Mouse (Mus musculus): ENCODE data around the gene Mrpl1. TPM values are rescaled to one million over a fixed set of nuclear protein-coding genes. Genes with fewer than 3 reads are reported as not detected.
A peak's percentile ranks its signal among the peaks of the same experiment; 100 is the strongest.

The Mrpl1 gene
- polyA plus RNA-seq, 1 experiment, result 7.5 TPM

DNA sequence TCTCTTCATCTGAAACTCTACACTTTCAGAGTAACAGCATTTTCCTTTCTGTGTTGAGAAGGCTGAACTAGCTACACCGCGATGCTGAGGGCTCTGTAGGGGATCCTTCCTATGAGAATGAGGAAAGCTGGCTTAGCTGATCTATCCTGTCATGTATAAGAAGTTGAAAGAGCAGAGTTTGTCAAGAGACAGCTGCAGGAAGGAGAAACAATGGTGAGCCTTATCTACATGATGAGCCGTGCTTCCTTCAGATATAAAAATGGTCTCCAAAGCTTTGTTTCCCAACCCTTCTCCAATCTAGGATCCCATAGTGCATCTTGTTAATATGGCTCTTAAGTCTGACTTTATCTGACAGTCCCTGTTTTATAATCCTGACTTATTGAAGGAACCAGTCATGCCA lies 38.9 kb upstream of the Mrpl1 start:
- Histone ChIP-seq H3ac (ENCODE audit: control insufficient read depth, insufficient read length) (no peak overlapping the region), H3K79me2 (ENCODE audit: control insufficient read depth, insufficient read depth) (no peaks in the 10 kb centered on the region), H3K4me2 (ENCODE audit: low read depth) (no peak overlapping the region), H3K4me3 (no peak overlapping the region), H3K36me3 (ENCODE audit: control insufficient read depth, insufficient read depth) (no peaks in the 10 kb centered on the region), H3K27me3 (ENCODE audit: control insufficient read depth, insufficient read depth, insufficient read length) (no peaks in the 10 kb centered on the region)
- TF ChIP-seq SRF (IDR thresholded peaks at IDR 0.05; ENCODE audit: control insufficient read depth, insufficient read length, low read depth) (no peak), MYOG (IDR thresholded peaks at IDR 0.05; ENCODE audit: control insufficient read depth in 1 of 3, insufficient read depth in 1 of 3, insufficient read length in 2 of 3, low read depth in 2 of 3) (no peak), POLR2A (IDR thresholded peaks at IDR 0.05; ENCODE audit: insufficient read length, low read depth) (no peak), E2F4 (IDR thresholded peaks at IDR 0.05; ENCODE audit: insufficient read depth) (no peak), USF1 (IDR thresholded peaks at IDR 0.05; ENCODE audit: low read depth) (no peak), MAX (IDR thresholded peaks at IDR 0.05; ENCODE audit: low read depth) (no peak), REST (IDR thresholded peaks at IDR 0.05; ENCODE audit: insufficient read depth, insufficient read length) (no peak), TCF12 (IDR thresholded peaks at IDR 0.05; ENCODE audit: insufficient read depth, poor library complexity, severe bottlenecking) (no peak), CEBPB (IDR thresholded peaks at IDR 0.05; ENCODE audit: insufficient read depth, poor library complexity, severe bottlenecking) (no peak), TCF3 (IDR thresholded peaks at IDR 0.05; ENCODE audit: insufficient read length, low read depth) (no peak), MYOD1 (IDR thresholded peaks at IDR 0.05; ENCODE audit: control insufficient read depth in 1 of 3, insufficient read length in 2 of 3, low read depth in 2 of 3) (no peak), POLR2AphosphoS2 (IDR thresholded peaks at IDR 0.05; ENCODE audit: insufficient read length, low read depth) (no peak)

GRCm38 (mm10) chr5:96171765-96172164 lies 37.5 kb upstream of the Mrpl1 start:
- Histone ChIP-seq H3ac (ENCODE audit: control insufficient read depth, insufficient read length) (no peak overlapping the region), H3K27me3 (ENCODE audit: control insufficient read depth, insufficient read depth, insufficient read length) (no peaks in the 10 kb centered on the region), H3K36me3 (ENCODE audit: control insufficient read depth, insufficient read depth) (no peaks in the 10 kb centered on the region), H3K4me3 (no peak overlapping the region), H3K79me2 (ENCODE audit: control insufficient read depth, insufficient read depth) (no peaks in the 10 kb centered on the region), H3K4me2 (ENCODE audit: low read depth) (no peak overlapping the region)
- TF ChIP-seq USF1 (IDR thresholded peaks at IDR 0.05; ENCODE audit: low read depth) (no peak), MYOD1 (IDR thresholded peaks at IDR 0.05; ENCODE audit: control insufficient read depth in 1 of 3, insufficient read length in 2 of 3, low read depth in 2 of 3) (no peak), TCF12 (IDR thresholded peaks at IDR 0.05; ENCODE audit: insufficient read depth, poor library complexity, severe bottlenecking) (no peak), TCF3 (IDR thresholded peaks at IDR 0.05; ENCODE audit: insufficient read length, low read depth) (no peak), MAX (IDR thresholded peaks at IDR 0.05; ENCODE audit: low read depth) (no peak), SRF (IDR thresholded peaks at IDR 0.05; ENCODE audit: control insufficient read depth, insufficient read length, low read depth) (no peak)

DNA sequence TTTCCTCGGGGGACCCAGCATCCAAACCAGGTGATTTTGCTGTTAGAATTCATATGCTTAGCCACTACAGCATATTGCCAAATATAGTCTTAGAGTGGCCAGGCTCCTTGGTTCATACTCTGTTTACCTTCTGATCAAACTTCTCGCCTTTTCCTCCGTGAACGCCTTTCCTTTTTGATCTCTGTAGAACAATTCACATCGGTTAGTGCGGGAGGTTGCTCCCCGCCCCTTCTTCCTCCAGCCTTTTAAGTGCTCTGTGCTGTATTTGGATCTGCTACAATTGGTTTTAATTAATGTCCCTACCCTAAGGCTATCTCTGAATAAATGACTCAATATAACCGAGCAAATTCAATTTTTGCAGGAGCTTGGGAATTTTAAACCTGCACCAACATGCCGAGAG lies 33.2 kb upstream of the Mrpl1 start:
- Histone ChIP-seq H3ac (ENCODE audit: control insufficient read depth, insufficient read length) (no peak overlapping the region), H3K79me2 (ENCODE audit: control insufficient read depth, insufficient read depth) (no peaks in the 10 kb centered on the region), H3K4me2 (ENCODE audit: low read depth) (no peak overlapping the region), H3K4me3 (no peak overlapping the region), H3K27me3 (ENCODE audit: control insufficient read depth, insufficient read depth, insufficient read length) (no peaks in the 10 kb centered on the region), H3K36me3 (ENCODE audit: control insufficient read depth, insufficient read depth) (no peaks in the 10 kb centered on the region)
- TF ChIP-seq TCF12 (IDR thresholded peaks at IDR 0.05; ENCODE audit: insufficient read depth, poor library complexity, severe bottlenecking), result no peak
- no peak for TF ChIP-seq E2F4 (IDR thresholded peaks at IDR 0.05; ENCODE audit: insufficient read depth)
- no peak for TF ChIP-seq POLR2A (IDR thresholded peaks at IDR 0.05; ENCODE audit: insufficient read length, low read depth)
- TF ChIP-seq MYOD1 (IDR thresholded peaks at IDR 0.05; ENCODE audit: control insufficient read depth in 1 of 3, insufficient read length in 2 of 3, low read depth in 2 of 3), result no peak

DNA sequence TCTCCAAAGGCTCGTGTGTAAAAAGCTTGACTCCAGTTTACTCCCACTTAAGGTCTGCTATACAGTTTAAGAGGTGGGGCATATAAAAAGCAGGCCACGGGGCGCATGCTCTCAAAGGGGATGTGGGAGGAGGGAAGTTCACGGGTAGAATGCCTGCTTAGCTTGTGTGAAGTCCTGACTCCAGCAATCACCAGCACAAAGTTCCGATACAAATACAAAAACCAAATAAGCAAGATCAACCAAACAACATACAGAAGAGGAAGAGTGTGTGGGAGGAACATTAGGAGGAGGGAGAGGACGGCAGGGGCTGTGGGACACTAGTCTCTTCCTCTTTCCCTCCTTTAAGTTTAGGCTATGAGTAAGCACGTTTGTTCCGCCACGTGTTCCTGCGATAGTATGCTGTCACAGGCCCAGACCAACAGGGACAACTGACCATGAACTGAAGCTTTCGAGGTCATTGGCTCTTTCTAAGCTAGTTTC lies 32.4 kb upstream of the Mrpl1 start:
- Histone ChIP-seq H3ac (ENCODE audit: control insufficient read depth, insufficient read length) (no peak overlapping the region), H3K4me3 (no peak overlapping the region), H3K36me3 (ENCODE audit: control insufficient read depth, insufficient read depth) (no peaks in the 10 kb centered on the region), H3K79me2 (ENCODE audit: control insufficient read depth, insufficient read depth) (no peaks in the 10 kb centered on the region), H3K27me3 (ENCODE audit: control insufficient read depth, insufficient read depth, insufficient read length) (no peaks in the 10 kb centered on the region), H3K4me2 (ENCODE audit: low read depth) (peak overlapping the region; percentile 5)
- no peak for TF ChIP-seq E2F4 (IDR thresholded peaks at IDR 0.05; ENCODE audit: insufficient read depth)
- TF ChIP-seq MYOG (IDR thresholded peaks at IDR 0.05; ENCODE audit: control insufficient read depth in 1 of 3, insufficient read depth in 1 of 3, insufficient read length in 2 of 3, low read depth in 2 of 3), result no peak
- TF ChIP-seq POLR2AphosphoS2 (IDR thresholded peaks at IDR 0.05; ENCODE audit: insufficient read length, low read depth), result no peak
- TF ChIP-seq SRF (IDR thresholded peaks at IDR 0.05; ENCODE audit: control insufficient read depth, insufficient read length, low read depth), result no peak
- no peak for TF ChIP-seq TCF3 (IDR thresholded peaks at IDR 0.05; ENCODE audit: insufficient read length, low read depth)
- no peak for TF ChIP-seq MAX (IDR thresholded peaks at IDR 0.05; ENCODE audit: low read depth)
- no peak for TF ChIP-seq POLR2A (IDR thresholded peaks at IDR 0.05; ENCODE audit: insufficient read length, low read depth)
- no peak for TF ChIP-seq MYOD1 (IDR thresholded peaks at IDR 0.05; ENCODE audit: control insufficient read depth in 1 of 3, insufficient read length in 2 of 3, low read depth in 2 of 3)
- TF ChIP-seq REST (IDR thresholded peaks at IDR 0.05; ENCODE audit: insufficient read depth, insufficient read length), result no peak
- TF ChIP-seq TCF12 (IDR thresholded peaks at IDR 0.05; ENCODE audit: insufficient read depth, poor library complexity, severe bottlenecking), result no peak
- no peak for TF ChIP-seq USF1 (IDR thresholded peaks at IDR 0.05; ENCODE audit: low read depth)
- TF ChIP-seq CEBPB (IDR thresholded peaks at IDR 0.05; ENCODE audit: insufficient read depth, poor library complexity, severe bottlenecking), result no peak

GRCm38 (mm10) chr5:96183211-96183610 lies 26.1 kb upstream of the Mrpl1 start:
- TF ChIP-seq POLR2AphosphoS2 (IDR thresholded peaks at IDR 0.05; ENCODE audit: insufficient read length, low read depth) (no peak), MYOG (IDR thresholded peaks at IDR 0.05; ENCODE audit: control insufficient read depth in 1 of 3, insufficient read depth in 1 of 3, insufficient read length in 2 of 3, low read depth in 2 of 3) (peak in 1 of 3 experiments; percentile 27), POLR2A (IDR thresholded peaks at IDR 0.05; ENCODE audit: insufficient read length, low read depth) (no peak), E2F4 (IDR thresholded peaks at IDR 0.05; ENCODE audit: insufficient read depth) (no peak), USF1 (IDR thresholded peaks at IDR 0.05; ENCODE audit: low read depth) (no peak)
- Histone ChIP-seq H3ac (ENCODE audit: control insufficient read depth, insufficient read length) (no peak overlapping the region), H3K4me3 (no peak overlapping the region), H3K4me2 (ENCODE audit: low read depth) (no peak overlapping the region), H3K79me2 (ENCODE audit: control insufficient read depth, insufficient read depth) (no peaks in the 10 kb centered on the region), H3K36me3 (ENCODE audit: control insufficient read depth, insufficient read depth) (no peaks in the 10 kb centered on the region), H3K27me3 (ENCODE audit: control insufficient read depth, insufficient read depth, insufficient read length) (no peaks in the 10 kb centered on the region)

All from myocyte (in vitro differentiated cells).